Mouse (Mus musculus) embryonic facial prominence, embryonic 10.5 days (tissue): ENCODE data around the gene Rad51c. TPM values are rescaled to one million over a fixed set of nuclear protein-coding genes. Genes with fewer than 3 reads are reported as not detected.
"Not testable (repeated sequence)": the region's sequence is repeated elsewhere in the genome, so short reads cannot be mapped to it uniquely, and the experiment has no call there.

Source experiments
- DNase-seq: peaks from one replicate; pipeline ENCODE4 v3.0.0-alpha.2; 2017; ENCODE audit warnings: low spot score
- H3K27ac ChIP-seq: fragments of 300-500 bp; sonication (generic); replicated peaks from 2 replicates; pipeline ENCODE4 v1.5.1; 2016; ENCODE audit warnings: mild to moderate bottlenecking
- H3K27me3 ChIP-seq: fragments of 300-500 bp; sonication (generic); replicated peaks from 2 replicates; pipeline ENCODE4 v1.6.1; 2016; ENCODE audit warnings: low read depth, mild to moderate bottlenecking; ENCODE audit not compliant: poor library complexity, severe bottlenecking
- H3K36me3 ChIP-seq: fragments of 300-500 bp; sonication (generic); replicated peaks from 2 replicates; pipeline ENCODE4 v1.6.1; 2016; ENCODE audit warnings: mild to moderate bottlenecking, moderate library complexity
- H3K4me1 ChIP-seq: fragments of 300-500 bp; sonication (generic); 2 replicates; pipeline ENCODE4 v1.6.1; 2016
- H3K4me3 ChIP-seq: fragments of 300-500 bp; sonication (generic); 2 replicates; pipeline ENCODE4 v1.5.1; 2016; ENCODE audit warnings: mild to moderate bottlenecking, moderate library complexity
- H3K9me3 ChIP-seq: fragments of 300-500 bp; sonication (generic); 2 replicates; pipeline ENCODE4 v1.6.1; 2016; ENCODE audit warnings: mild to moderate bottlenecking
- WGBS: fragments of 180-500 bp; shearing (Covaris S2); methylation state at CpG from one replicate; pipeline ENCODE4 v1.1.7; 2016; 5-methylcytosine and 5-hydroxymethylcytosine counted together
- polyA plus RNA-seq: library from polyadenylated mRNA; unstranded; fragments of >200 nt; fragmentation: Nextera tagmentation; extraction: Ambion mirVana; gene quantifications from 2 replicates; pipeline ENCODE4 v1.2.1, GENCODE M21; 2016

The Rad51c gene
- polyA plus RNA-seq: 11.5 and 11.9 TPM in 2 replicates

- no peak for DNase-seq
- Histone ChIP-seq H3K4me3 (peak within 1 kb of the TSS; percentile 72), H3K4me1 (peaks cover 9% of the 10 kb centered on the region), H3K9me3 (no peaks in the 10 kb centered on the region), H3K36me3 (peaks cover 26% of the 10 kb centered on the region), H3K27me3 (no peaks in the 10 kb centered on the region), H3K27ac (peak within 1 kb of the TSS; percentile 94)
- 75% methylated on average over 27 of the region's 27 CpGs for WGBS
These were observed at the start of gene Rad51c, which contains the start of gene Tex14 for GRCm38 (mm10) chr11:87404876-87405275. Gene Rad51c, minus strand, starts transcription at chr11:87404954. Gene Tex14, plus strand, starts transcription at chr11:87405065.

GRCm38 (mm10) chr11:87454035-87454690 is 49.4 kb upstream of the Rad51c start:
- WGBS: 89% methylated on average over 2 of the region's 2 CpGs
- no peak overlapping the region for H3K4me3 ChIP-seq
- H3K9me3 ChIP-seq: no peaks in the 10 kb centered on the region
- H3K27ac ChIP-seq: no peak overlapping the region; the same call in 1 of the 2 replicates
- no peaks in the 10 kb centered on the region for H3K36me3 ChIP-seq
- DNase-seq: no peak
- H3K4me1 ChIP-seq: peaks cover 14% of the 10 kb centered on the region
- no peaks in the 10 kb centered on the region for H3K27me3 ChIP-seq

GRCm38 (mm10) chr11:87453216-87454034 is 48.7 kb upstream of the Rad51c start:
- WGBS: 19% methylated on average over 13 of the region's 13 CpGs

GRCm38 (mm10) chr11:87452779-87453178 is 48.0 kb upstream of the Rad51c start:
- 75% methylated on average over 8 of the region's 8 CpGs for WGBS
- H3K27me3 ChIP-seq, H3K4me3 ChIP-seq, H3K9me3 ChIP-seq, H3K36me3 ChIP-seq, DNase-seq: not testable (repeated sequence)
- H3K27ac ChIP-seq: peak overlapping the region; percentile 55; the same call in 1 of the 2 replicates
- peaks cover 14% of the 10 kb centered on the region for H3K4me1 ChIP-seq

More at GRCm38 (mm10) chr11:87453216-87454034, 48.7 kb upstream of the Rad51c start:
- H3K27ac ChIP-seq: peak overlapping the region; percentile 55
- H3K9me3 ChIP-seq: no peaks in the 10 kb centered on the region
- H3K27me3 ChIP-seq: no peaks in the 10 kb centered on the region
- peaks cover 14% of the 10 kb centered on the region for H3K4me1 ChIP-seq
- peak overlapping the region; percentile 30; the same call in 1 of the 2 replicates for H3K4me3 ChIP-seq
- H3K36me3 ChIP-seq: no peaks in the 10 kb centered on the region
- peak; percentile 44 for DNase-seq

GRCm38 (mm10) chr11:87449847-87450246 is 45.1 kb upstream of the Rad51c start:
- not testable (repeated sequence) for H3K4me3 ChIP-seq, DNase-seq, H3K9me3 ChIP-seq, H3K27ac ChIP-seq, H3K27me3 ChIP-seq, H3K36me3 ChIP-seq
- H3K4me1 ChIP-seq: peaks cover 18% of the 10 kb centered on the region
- 69% methylated on average over 5 of the region's 5 CpGs for WGBS

- Histone ChIP-seq H3K4me1 (peaks cover 21% of the 10 kb centered on the region), H3K36me3 (no peaks in the 10 kb centered on the region), H3K4me3 (no peak overlapping the region; the same call in 1 of the 2 replicates), H3K27ac (no peak overlapping the region), H3K27me3 (no peaks in the 10 kb centered on the region), H3K9me3 (no peaks in the 10 kb centered on the region)
- no peak for DNase-seq
- WGBS: 22% methylated on average over 3 of the region's 3 CpGs
These were observed 44.4 kb upstream of the Rad51c start for GRCm38 (mm10) chr11:87449200-87449547.

GRCm38 (mm10) chr11:87448476-87449199 is 43.9 kb upstream of the Rad51c start:
- peaks cover 16% of the 10 kb centered on the region for H3K4me1 ChIP-seq
- peak overlapping the region; percentile 82 for H3K27ac ChIP-seq
- H3K36me3 ChIP-seq, H3K27me3 ChIP-seq, H3K9me3 ChIP-seq: not testable (repeated sequence)
- under 1% methylated on average over 6 of the region's 32 CpGs for WGBS
- peak; percentile 72 for DNase-seq
- peak overlapping the region; percentile 2; the same call in 1 of the 2 replicates for H3K4me3 ChIP-seq

- Histone ChIP-seq H3K4me1 (peaks cover 10% of the 10 kb centered on the region), H3K27ac (peak overlapping the region; percentile 82), H3K4me3 (peak overlapping the region; percentile 53)
- under 1% methylated on average over 34 of the region's 34 CpGs for WGBS
- H3K9me3 ChIP-seq, H3K36me3 ChIP-seq, H3K27me3 ChIP-seq: not testable (repeated sequence)
- DNase-seq: peak; percentile 82
These were observed 43.3 kb upstream of the Rad51c start for GRCm38 (mm10) chr11:87448081-87448475.

- Histone ChIP-seq H3K4me1 (peaks cover 10% of the 10 kb centered on the region; the same call in 1 of the 2 replicates), H3K27me3 (no peaks in the 10 kb centered on the region), H3K4me3 (no peak overlapping the region), H3K27ac (no peak overlapping the region), H3K9me3 (no peaks in the 10 kb centered on the region), H3K36me3 (no peaks in the 10 kb centered on the region)
- no peak for DNase-seq
These were observed 42.7 kb upstream of the Rad51c start for GRCm38 (mm10) chr11:87447429-87447828.

- peaks cover 14% of the 10 kb centered on the region; the same call in 1 of the 2 replicates for H3K4me1 ChIP-seq
- no peak overlapping the region for H3K4me3 ChIP-seq
- no peak for DNase-seq
- H3K36me3 ChIP-seq: no peaks in the 10 kb centered on the region
- no peak overlapping the region for H3K27ac ChIP-seq
- 91% methylated on average over 3 of the region's 3 CpGs for WGBS
- no peaks in the 10 kb centered on the region for H3K9me3 ChIP-seq
- peaks cover 10% of the 10 kb centered on the region for H3K27me3 ChIP-seq
These were observed 41.4 kb upstream of the Rad51c start for GRCm38 (mm10) chr11:87446159-87446558.

- not testable (repeated sequence) for H3K9me3 ChIP-seq, H3K4me3 ChIP-seq, H3K36me3 ChIP-seq, DNase-seq, H3K27ac ChIP-seq
- peaks cover 14% of the 10 kb centered on the region; the same call in 1 of the 2 replicates for H3K4me1 ChIP-seq
- peaks cover 11% of the 10 kb centered on the region for H3K27me3 ChIP-seq
- 50% methylated on average over 4 of the region's 4 CpGs for WGBS
These were observed 40.8 kb upstream of the Rad51c start for GRCm38 (mm10) chr11:87445593-87445992.

GRCm38 (mm10) chr11:87444735-87445428 is 40.1 kb upstream of the Rad51c start:
- no peaks in the 10 kb centered on the region for H3K36me3 ChIP-seq
- no peak for DNase-seq
- 8% methylated on average over 16 of the region's 16 CpGs for WGBS
- H3K9me3 ChIP-seq: no peaks in the 10 kb centered on the region
- H3K4me1 ChIP-seq: peaks cover 14% of the 10 kb centered on the region; the same call in 1 of the 2 replicates
- H3K27ac ChIP-seq: no peak overlapping the region
- H3K4me3 ChIP-seq: no peak overlapping the region
- peaks cover 11% of the 10 kb centered on the region for H3K27me3 ChIP-seq
